Mouse (Mus musculus): ENCODE measurements around the gene Anapc16.

DNA sequence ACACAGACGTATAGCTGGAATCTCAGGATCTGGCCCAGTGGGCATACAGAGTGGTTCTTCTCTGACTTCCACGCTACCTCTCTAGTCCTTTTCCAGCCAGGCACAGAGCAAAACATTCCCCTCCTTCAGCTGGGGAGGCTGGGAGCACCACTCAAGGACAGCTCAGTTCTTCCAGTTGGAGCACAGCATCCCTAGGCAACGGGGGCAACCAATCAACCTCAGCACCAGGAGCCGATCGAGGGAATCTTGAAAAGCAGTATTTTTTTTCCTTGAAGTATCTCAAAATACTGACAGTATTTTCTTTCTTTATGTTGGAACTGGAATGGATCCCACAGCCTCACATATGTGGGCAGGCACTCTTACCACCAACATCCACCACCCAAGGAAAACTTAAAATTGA, 46.3 kb downstream of the Anapc16 start:
- TF ChIP-seq CTCF (IDR thresholded peaks at IDR 0.05; ENCODE audit: control insufficient read depth, insufficient read depth, insufficient replicate concordance, low read depth, low read length) (no peak), POLR2A (IDR thresholded peaks at IDR 0.05; ENCODE audit: control insufficient read depth, low read depth, low read length) (no peak)
